Mouse (Mus musculus): ENCODE data around the gene Magi2. TPM values are rescaled to one million over a fixed set of nuclear protein-coding genes. Genes with fewer than 3 reads are reported as not detected.

Magi2 gene
- polyA plus RNA-seq, 1 experiment from 2014 or later: 22.7 TPM

DNA sequence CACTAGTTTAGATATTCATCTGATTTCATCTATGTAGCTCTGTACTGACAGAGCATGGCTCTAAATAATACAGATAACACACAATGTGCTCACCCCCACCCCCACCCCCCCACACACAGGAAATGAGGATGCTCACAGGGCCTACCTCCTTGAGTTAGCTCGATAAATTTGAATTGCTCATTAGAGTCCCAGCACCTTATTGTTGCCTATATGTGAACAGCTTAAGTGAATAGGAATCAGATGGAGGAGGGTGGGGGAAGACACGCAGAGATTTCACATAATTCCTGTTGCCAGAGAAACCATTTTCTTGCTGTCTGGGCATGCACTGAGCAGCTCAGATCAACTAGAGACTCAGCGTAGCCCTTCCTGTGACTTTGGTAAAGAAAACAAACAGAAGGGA is 755.2 kb downstream of the Magi2 start:
- 10% methylated on average over 3 of the region's 3 CpGs for WGBS
- ATAC-seq: peak; percentile 84

DNA sequence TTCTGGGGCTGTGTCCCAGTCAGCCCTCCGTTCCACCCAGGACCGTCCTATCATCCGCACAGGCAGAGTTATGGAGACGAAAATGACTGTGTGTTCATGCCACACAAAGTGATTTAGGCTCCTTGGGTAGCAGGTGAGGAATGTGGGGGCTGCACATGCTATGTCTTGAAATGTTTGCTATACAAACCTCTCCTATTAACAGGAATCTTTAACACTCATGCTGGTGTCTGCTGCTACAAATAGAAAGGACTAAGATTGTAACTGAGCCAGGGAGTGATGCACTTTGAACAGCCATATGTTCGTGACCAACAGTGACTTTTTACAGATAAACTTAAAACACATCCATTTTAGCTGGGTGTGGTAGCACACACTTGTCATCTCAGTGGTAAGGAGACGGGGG is 772.6 kb downstream of the Magi2 start:
- Histone ChIP-seq H3K9me3 (ENCODE audit: control insufficient read depth, low read length) (no peaks in the 10 kb centered on the region), H3K9ac (ENCODE audit: low read depth, low read length) (no peak overlapping the region), H3K4me2 (ENCODE audit: low read length) (no peak overlapping the region), H3K4me3 (ENCODE audit: low read length) (no peak overlapping the region), H3K4me1 (ENCODE audit: control insufficient read depth, insufficient read depth, low read depth, low read length) (no peaks in the 10 kb centered on the region), H3K27me3 (replicated peaks; ENCODE audit: control insufficient read depth, insufficient read depth, low read length) (no peaks in the 10 kb centered on the region), H3K36me3 (ENCODE audit: control insufficient read depth, insufficient read depth, low read length) (no peaks in the 10 kb centered on the region), H3K27ac (ENCODE audit: low read depth, low read length) (no peak overlapping the region)
- 89% methylated on average over 6 of the region's 6 CpGs for whole genome bisulfite sequencing
- ATAC-seq: no peak

More for the DNA sequence above, 755.2 kb downstream of the Magi2 start:
- Histone ChIP-seq H3K36me3 (ENCODE audit: control insufficient read depth, insufficient read depth, low read length) (no peaks in the 10 kb centered on the region), H3K4me2 (ENCODE audit: low read length) (no peak overlapping the region), H3K4me1 (ENCODE audit: control insufficient read depth, insufficient read depth, low read depth, low read length) (peaks cover 7% of the 10 kb centered on the region), H3K27ac (ENCODE audit: low read depth, low read length) (no peak overlapping the region), H3K4me3 (ENCODE audit: low read length) (no peak overlapping the region), H3K9me3 (ENCODE audit: control insufficient read depth, low read length) (no peaks in the 10 kb centered on the region), H3K9ac (ENCODE audit: low read depth, low read length) (no peak overlapping the region), H3K27me3 (replicated peaks; ENCODE audit: control insufficient read depth, insufficient read depth, low read length) (no peaks in the 10 kb centered on the region)

DNA sequence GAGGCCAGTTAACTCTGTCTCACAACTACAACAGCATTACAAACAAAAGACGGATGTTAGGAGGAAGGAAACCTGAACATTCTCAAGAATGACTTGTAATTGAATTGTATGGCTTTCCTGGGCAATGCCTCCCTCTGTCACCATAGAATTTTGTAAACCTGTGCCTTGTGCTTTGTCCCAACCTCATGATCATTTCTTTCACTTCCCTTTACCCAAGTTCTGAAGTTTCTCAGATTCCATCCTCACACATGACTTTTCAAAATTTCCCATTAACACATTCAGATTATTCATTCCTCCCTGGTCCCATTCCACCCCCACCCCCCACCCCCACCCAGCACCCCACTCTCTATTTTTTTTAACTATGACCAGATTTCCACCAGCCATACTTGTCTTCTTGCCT is 773.1 kb downstream of the Magi2 start:
- Histone ChIP-seq H3K36me3 (ENCODE audit: control insufficient read depth, insufficient read depth, low read length) (no peaks in the 10 kb centered on the region), H3K4me2 (ENCODE audit: low read length) (no peak overlapping the region), H3K9me3 (ENCODE audit: control insufficient read depth, low read length) (no peaks in the 10 kb centered on the region), H3K4me3 (ENCODE audit: low read length) (no peak overlapping the region), H3K9ac (ENCODE audit: low read depth, low read length) (no peak overlapping the region), H3K4me1 (ENCODE audit: control insufficient read depth, insufficient read depth, low read depth, low read length) (no peaks in the 10 kb centered on the region), H3K27ac (ENCODE audit: low read depth, low read length) (no peak overlapping the region), H3K27me3 (replicated peaks; ENCODE audit: control insufficient read depth, insufficient read depth, low read length) (no peaks in the 10 kb centered on the region)
- ATAC-seq: no peak
- 62% methylated on average over 1 of the region's 1 CpGs for WGBS

GRCm38 (mm10) chr5:20006616-20007015 is 779.8 kb downstream of the Magi2 start:
- WGBS: 86% methylated on average over 2 of the region's 2 CpGs

DNA sequence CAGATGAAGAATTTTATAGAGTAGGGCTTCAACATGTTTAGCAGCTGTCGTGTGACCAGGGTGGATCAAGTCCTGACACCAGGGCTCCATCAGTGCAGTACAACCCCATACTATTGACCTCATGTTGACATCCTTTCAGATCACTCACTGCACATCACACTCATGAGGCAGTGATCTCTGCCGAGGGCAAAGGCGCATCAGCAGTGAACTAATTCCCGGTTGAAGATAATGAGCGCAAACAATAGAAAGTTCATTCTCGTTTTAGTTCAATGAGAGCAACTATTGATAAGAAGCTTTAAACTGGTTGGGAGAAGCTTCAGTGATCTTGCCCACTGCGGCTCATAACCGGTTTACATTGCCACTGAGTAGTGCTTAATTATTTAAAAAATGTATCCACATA is 780.4 kb downstream of the Magi2 start:
- ATAC-seq: no peak
- Histone ChIP-seq H3K4me2 (ENCODE audit: low read length) (no peak overlapping the region), H3K27me3 (replicated peaks; ENCODE audit: control insufficient read depth, insufficient read depth, low read length) (no peaks in the 10 kb centered on the region), H3K36me3 (ENCODE audit: control insufficient read depth, insufficient read depth, low read length) (no peaks in the 10 kb centered on the region), H3K9me3 (ENCODE audit: control insufficient read depth, low read length) (no peaks in the 10 kb centered on the region), H3K4me3 (ENCODE audit: low read length) (no peak overlapping the region), H3K9ac (ENCODE audit: low read depth, low read length) (no peak overlapping the region), H3K27ac (ENCODE audit: low read depth, low read length) (no peak overlapping the region), H3K4me1 (ENCODE audit: control insufficient read depth, insufficient read depth, low read depth, low read length) (no peaks in the 10 kb centered on the region)
- 90% methylated on average over 8 of the region's 8 CpGs for WGBS

More at GRCm38 (mm10) chr5:20006616-20007015, 779.8 kb downstream of the Magi2 start:
- H3K27me3 ChIP-seq (replicated peaks; ENCODE audit: control insufficient read depth, insufficient read depth, low read length): no peaks in the 10 kb centered on the region
- H3K4me2 ChIP-seq (ENCODE audit: low read length): no peak overlapping the region
- H3K36me3 ChIP-seq (ENCODE audit: control insufficient read depth, insufficient read depth, low read length): no peaks in the 10 kb centered on the region
- H3K9me3 ChIP-seq (ENCODE audit: control insufficient read depth, low read length): no peaks in the 10 kb centered on the region
- H3K9ac ChIP-seq (ENCODE audit: low read depth, low read length): no peak overlapping the region
- H3K4me3 ChIP-seq (ENCODE audit: low read length): no peak overlapping the region
- H3K4me1 ChIP-seq (ENCODE audit: control insufficient read depth, insufficient read depth, low read depth, low read length): no peaks in the 10 kb centered on the region
- ATAC-seq: no peak
- no peak overlapping the region for H3K27ac ChIP-seq (ENCODE audit: low read depth, low read length)

GRCm38 (mm10) chr5:20010210-20010609 is 783.4 kb downstream of the Magi2 start:
- Histone ChIP-seq H3K27ac (ENCODE audit: low read depth, low read length) (no peak overlapping the region), H3K4me3 (ENCODE audit: low read length) (no peak overlapping the region), H3K9me3 (ENCODE audit: control insufficient read depth, low read length) (no peaks in the 10 kb centered on the region), H3K4me1 (ENCODE audit: control insufficient read depth, insufficient read depth, low read depth, low read length) (no peaks in the 10 kb centered on the region), H3K36me3 (ENCODE audit: control insufficient read depth, insufficient read depth, low read length) (no peaks in the 10 kb centered on the region), H3K4me2 (ENCODE audit: low read length) (no peak overlapping the region), H3K27me3 (replicated peaks; ENCODE audit: control insufficient read depth, insufficient read depth, low read length) (no peaks in the 10 kb centered on the region), H3K9ac (ENCODE audit: low read depth, low read length) (no peak overlapping the region)
- ATAC-seq: no peak
- WGBS: 54% methylated on average over 7 of the region's 7 CpGs

GRCm38 (mm10) chr5:20018063-20018462 is 791.2 kb downstream of the Magi2 start:
- H3K27me3 ChIP-seq (replicated peaks; ENCODE audit: control insufficient read depth, insufficient read depth, low read length): no peaks in the 10 kb centered on the region
- WGBS: 78% methylated on average over 3 of the region's 3 CpGs
- no peak overlapping the region for H3K4me2 ChIP-seq (ENCODE audit: low read length)
- H3K36me3 ChIP-seq (ENCODE audit: control insufficient read depth, insufficient read depth, low read length): no peaks in the 10 kb centered on the region
- H3K4me1 ChIP-seq (ENCODE audit: control insufficient read depth, insufficient read depth, low read depth, low read length): no peaks in the 10 kb centered on the region
- no peak overlapping the region for H3K4me3 ChIP-seq (ENCODE audit: low read length)
- no peaks in the 10 kb centered on the region for H3K9me3 ChIP-seq (ENCODE audit: control insufficient read depth, low read length)
- H3K9ac ChIP-seq (ENCODE audit: low read depth, low read length): no peak overlapping the region
- no peak for ATAC-seq
- no peak overlapping the region for H3K27ac ChIP-seq (ENCODE audit: low read depth, low read length)

GRCm38 (mm10) chr5:20046649-20047048 is 819.8 kb downstream of the Magi2 start:
- no peak overlapping the region for H3K4me2 ChIP-seq (ENCODE audit: low read length)
- H3K9me3 ChIP-seq (ENCODE audit: control insufficient read depth, low read length): no peaks in the 10 kb centered on the region
- 69% methylated on average over 3 of the region's 3 CpGs for WGBS
- no peaks in the 10 kb centered on the region for H3K4me1 ChIP-seq (ENCODE audit: control insufficient read depth, insufficient read depth, low read depth, low read length)
- no peak overlapping the region for H3K4me3 ChIP-seq (ENCODE audit: low read length)
- H3K36me3 ChIP-seq (ENCODE audit: control insufficient read depth, insufficient read depth, low read length): no peaks in the 10 kb centered on the region
- no peaks in the 10 kb centered on the region for H3K27me3 ChIP-seq (replicated peaks; ENCODE audit: control insufficient read depth, insufficient read depth, low read length)
- no peak for ATAC-seq
- H3K27ac ChIP-seq (ENCODE audit: low read depth, low read length): no peak overlapping the region
- H3K9ac ChIP-seq (ENCODE audit: low read depth, low read length): no peak overlapping the region

DNA sequence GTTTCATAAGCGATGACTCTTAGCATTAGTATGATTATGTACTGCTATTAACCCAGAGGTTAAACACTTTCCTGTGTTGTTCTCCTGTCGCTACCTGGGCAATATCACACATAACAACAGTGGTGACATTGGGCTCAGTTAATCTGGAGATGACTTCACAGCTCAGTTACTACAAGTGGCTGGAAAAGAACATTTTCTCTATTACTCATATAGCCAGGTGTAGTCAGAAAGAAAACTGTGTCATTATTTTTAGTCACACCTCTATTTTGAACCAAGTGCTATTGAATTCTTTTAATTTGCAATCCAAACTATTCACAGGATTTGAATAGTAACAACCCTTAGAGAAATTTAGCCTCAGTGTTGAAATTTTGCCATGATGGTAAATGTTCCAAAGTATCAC is 821.5 kb downstream of the Magi2 start:
- 94% methylated on average over 2 of the region's 2 CpGs for WGBS
- Histone ChIP-seq H3K9me3 (ENCODE audit: control insufficient read depth, low read length) (no peaks in the 10 kb centered on the region), H3K27me3 (replicated peaks; ENCODE audit: control insufficient read depth, insufficient read depth, low read length) (no peaks in the 10 kb centered on the region), H3K9ac (ENCODE audit: low read depth, low read length) (no peak overlapping the region), H3K27ac (ENCODE audit: low read depth, low read length) (no peak overlapping the region), H3K4me3 (ENCODE audit: low read length) (no peak overlapping the region), H3K36me3 (ENCODE audit: control insufficient read depth, insufficient read depth, low read length) (no peaks in the 10 kb centered on the region), H3K4me2 (ENCODE audit: low read length) (no peak overlapping the region), H3K4me1 (ENCODE audit: control insufficient read depth, insufficient read depth, low read depth, low read length) (no peaks in the 10 kb centered on the region)
- ATAC-seq: no peak

DNA sequence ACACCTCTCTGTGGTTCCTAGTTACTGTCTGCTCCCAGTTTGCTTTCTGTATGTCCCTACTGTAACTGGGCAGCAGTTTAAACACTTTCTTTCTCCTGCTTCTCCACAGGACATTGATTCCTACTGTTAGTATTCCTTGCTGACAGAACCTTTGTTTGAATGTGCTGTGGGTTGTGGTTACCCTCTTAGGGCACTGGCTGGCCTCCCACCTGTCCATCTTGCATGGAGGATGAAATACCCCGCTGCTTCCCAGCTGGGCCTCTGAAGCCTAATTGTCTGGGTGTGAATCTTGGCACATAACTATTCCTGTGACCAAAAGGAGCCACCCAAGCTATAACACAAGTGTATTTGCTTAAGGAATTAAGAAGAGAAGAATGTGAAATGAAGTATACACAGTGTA is 823.4 kb downstream of the Magi2 start:
- Histone ChIP-seq H3K9ac (ENCODE audit: low read depth, low read length) (no peak overlapping the region), H3K9me3 (ENCODE audit: control insufficient read depth, low read length) (no peaks in the 10 kb centered on the region), H3K36me3 (ENCODE audit: control insufficient read depth, insufficient read depth, low read length) (no peaks in the 10 kb centered on the region), H3K27ac (ENCODE audit: low read depth, low read length) (no peak overlapping the region), H3K4me3 (ENCODE audit: low read length) (no peak overlapping the region), H3K4me2 (ENCODE audit: low read length) (no peak overlapping the region), H3K27me3 (replicated peaks; ENCODE audit: control insufficient read depth, insufficient read depth, low read length) (no peaks in the 10 kb centered on the region), H3K4me1 (ENCODE audit: control insufficient read depth, insufficient read depth, low read depth, low read length) (no peaks in the 10 kb centered on the region)
- 19% methylated on average over 1 of the region's 1 CpGs for whole genome bisulfite sequencing
- ATAC-seq: peak; percentile 79

Measured in hindbrain, embryonic 16.5 days (tissue).